Mouse (Mus musculus): ENCODE measurements around the gene Ip6k2. TPM values are rescaled to one million over a fixed set of nuclear protein-coding genes. Genes with fewer than 3 reads are reported as not detected.

The Ip6k2 gene
- polyA plus RNA-seq, 2 experiments: 119 to 265 TPM

- no peaks in the 10 kb centered on the region; the same call in 1 of the 2 replicates for H3K4me1 ChIP-seq (ENCODE audit: control insufficient read depth, insufficient read depth, low read length)
- no peak overlapping the region for H3K4me2 ChIP-seq (replicated peaks; ENCODE audit: low read depth, low read length, severe bottlenecking)
- ATAC-seq (ENCODE audit: low FRiP score, low read depth) (no peak), DNase-seq (ENCODE audit: low spot score) (no peak)
- no peak overlapping the region for H3K9ac ChIP-seq (ENCODE audit: low read depth, low read length, severe bottlenecking)
- H3K4me3 ChIP-seq (replicated peaks; ENCODE audit: low read length): no peak overlapping the region
- WGBS: 79% methylated on average over 5 of the region's 5 CpGs
- no peaks in the 10 kb centered on the region for H3K27me3 ChIP-seq (ENCODE audit: control insufficient read depth, insufficient read depth, low read length)
- H3K36me3 ChIP-seq (ENCODE audit: control insufficient read depth, insufficient read depth, low read length): peaks cover 70% of the 10 kb centered on the region
- H3K27ac ChIP-seq (replicated peaks; ENCODE audit: low read depth, low read length): no peak overlapping the region
- no peak for TF ChIP-seq POLR2A (IDR thresholded peaks at IDR 0.05; ENCODE audit: borderline replicate concordance, extremely low read depth, insufficient read depth, insufficient read length)
- no peaks in the 10 kb centered on the region for H3K9me3 ChIP-seq (ENCODE audit: control insufficient read depth, low read length)
These were observed 26.9 kb downstream of the Ip6k2 start for GRCm38 (mm10) chr9:108810516-108810915.

GRCm38 (mm10) chr9:108815557-108815956 lies 32.0 kb downstream of the Ip6k2 start:
- H3K9ac ChIP-seq (ENCODE audit: low read depth, low read length, severe bottlenecking): no peak overlapping the region
- ATAC-seq (ENCODE audit: low FRiP score, low read depth) (no peak), DNase-seq (ENCODE audit: low spot score) (no peak)
- no peak overlapping the region for H3K4me2 ChIP-seq (replicated peaks; ENCODE audit: low read depth, low read length, severe bottlenecking)
- peaks cover 73% of the 10 kb centered on the region for H3K36me3 ChIP-seq (ENCODE audit: control insufficient read depth, insufficient read depth, low read length)
- no peak overlapping the region for H3K27ac ChIP-seq (replicated peaks; ENCODE audit: low read depth, low read length)
- H3K27me3 ChIP-seq (ENCODE audit: control insufficient read depth, insufficient read depth, low read length): no peaks in the 10 kb centered on the region
- TF ChIP-seq POLR2A (IDR thresholded peaks at IDR 0.05; ENCODE audit: borderline replicate concordance, extremely low read depth, insufficient read depth, insufficient read length): no peak
- H3K4me3 ChIP-seq (replicated peaks; ENCODE audit: low read length): no peak overlapping the region
- H3K9me3 ChIP-seq (ENCODE audit: control insufficient read depth, low read length): no peaks in the 10 kb centered on the region
- no peaks in the 10 kb centered on the region for H3K4me1 ChIP-seq (ENCODE audit: control insufficient read depth, insufficient read depth, low read length)
- 86% methylated on average over 7 of the region's 7 CpGs for WGBS

GRCm38 (mm10) chr9:108819495-108819894 lies 35.9 kb downstream of the Ip6k2 start:
- no peak for ATAC-seq (ENCODE audit: low FRiP score, low read depth)
- Histone ChIP-seq H3K9ac (ENCODE audit: low read depth, low read length, severe bottlenecking) (no peak overlapping the region), H3K9me3 (ENCODE audit: control insufficient read depth, low read length) (no peaks in the 10 kb centered on the region), H3K27ac (replicated peaks; ENCODE audit: low read depth, low read length) (no peak overlapping the region), H3K4me2 (replicated peaks; ENCODE audit: low read depth, low read length, severe bottlenecking) (no peak overlapping the region), H3K27me3 (ENCODE audit: control insufficient read depth, insufficient read depth, low read length) (peaks cover 16% of the 10 kb centered on the region; the same call in 1 of the 2 replicates), H3K36me3 (ENCODE audit: control insufficient read depth, insufficient read depth, low read length) (peaks cover 37% of the 10 kb centered on the region), H3K4me3 (replicated peaks; ENCODE audit: low read length) (no peak overlapping the region), H3K4me1 (ENCODE audit: control insufficient read depth, insufficient read depth, low read length) (no peaks in the 10 kb centered on the region)
- no peak for TF ChIP-seq POLR2A (IDR thresholded peaks at IDR 0.05; ENCODE audit: borderline replicate concordance, extremely low read depth, insufficient read depth, insufficient read length)
- 59% methylated on average over 3 of the region's 3 CpGs for WGBS
- DNase-seq (ENCODE audit: low spot score): no peak

- ATAC-seq (ENCODE audit: low FRiP score, low read depth): no peak
- Histone ChIP-seq H3K4me3 (replicated peaks; ENCODE audit: low read length) (no peak overlapping the region), H3K27me3 (ENCODE audit: control insufficient read depth, insufficient read depth, low read length) (peaks cover 22% of the 10 kb centered on the region), H3K9me3 (ENCODE audit: control insufficient read depth, low read length) (no peaks in the 10 kb centered on the region), H3K27ac (replicated peaks; ENCODE audit: low read depth, low read length) (no peak overlapping the region), H3K4me2 (replicated peaks; ENCODE audit: low read depth, low read length, severe bottlenecking) (no peak overlapping the region), H3K36me3 (ENCODE audit: control insufficient read depth, insufficient read depth, low read length) (peaks cover 31% of the 10 kb centered on the region), H3K4me1 (ENCODE audit: control insufficient read depth, insufficient read depth, low read length) (no peaks in the 10 kb centered on the region), H3K9ac (ENCODE audit: low read depth, low read length, severe bottlenecking) (no peak overlapping the region)
- TF ChIP-seq POLR2A (IDR thresholded peaks at IDR 0.05; ENCODE audit: borderline replicate concordance, extremely low read depth, insufficient read depth, insufficient read length): no peak
- WGBS: 66% methylated on average over 5 of the region's 5 CpGs
- DNase-seq (ENCODE audit: low spot score): no peak
These were observed 36.5 kb downstream of the Ip6k2 start for GRCm38 (mm10) chr9:108820077-108820476.

- no peak for TF ChIP-seq POLR2A (IDR thresholded peaks at IDR 0.05; ENCODE audit: borderline replicate concordance, extremely low read depth, insufficient read depth, insufficient read length)
- Histone ChIP-seq H3K36me3 (ENCODE audit: control insufficient read depth, insufficient read depth, low read length) (no peaks in the 10 kb centered on the region), H3K4me3 (replicated peaks; ENCODE audit: low read length) (no peak overlapping the region), H3K27ac (replicated peaks; ENCODE audit: low read depth, low read length) (no peak overlapping the region), H3K9ac (ENCODE audit: low read depth, low read length, severe bottlenecking) (no peak overlapping the region), H3K4me1 (ENCODE audit: control insufficient read depth, insufficient read depth, low read length) (peaks cover 4% of the 10 kb centered on the region), H3K27me3 (ENCODE audit: control insufficient read depth, insufficient read depth, low read length) (peaks cover 63% of the 10 kb centered on the region), H3K9me3 (ENCODE audit: control insufficient read depth, low read length) (no peaks in the 10 kb centered on the region), H3K4me2 (replicated peaks; ENCODE audit: low read depth, low read length, severe bottlenecking) (no peak overlapping the region)
- WGBS: 7% methylated on average over 25 of the region's 25 CpGs
- DNase-seq (ENCODE audit: low spot score) (no peak), ATAC-seq (ENCODE audit: low FRiP score, low read depth) (no peak)
These were observed 40.6 kb downstream of the Ip6k2 start for GRCm38 (mm10) chr9:108824144-108824685.
